Mouse (Mus musculus): Measurements from ENCODE around the gene Pagr1a. TPM values are rescaled to one million over a fixed set of nuclear protein-coding genes. Genes with fewer than 3 reads are reported as not detected.

Pagr1a gene
- polyA plus RNA-seq, 1 experiment = not detected

DNA sequence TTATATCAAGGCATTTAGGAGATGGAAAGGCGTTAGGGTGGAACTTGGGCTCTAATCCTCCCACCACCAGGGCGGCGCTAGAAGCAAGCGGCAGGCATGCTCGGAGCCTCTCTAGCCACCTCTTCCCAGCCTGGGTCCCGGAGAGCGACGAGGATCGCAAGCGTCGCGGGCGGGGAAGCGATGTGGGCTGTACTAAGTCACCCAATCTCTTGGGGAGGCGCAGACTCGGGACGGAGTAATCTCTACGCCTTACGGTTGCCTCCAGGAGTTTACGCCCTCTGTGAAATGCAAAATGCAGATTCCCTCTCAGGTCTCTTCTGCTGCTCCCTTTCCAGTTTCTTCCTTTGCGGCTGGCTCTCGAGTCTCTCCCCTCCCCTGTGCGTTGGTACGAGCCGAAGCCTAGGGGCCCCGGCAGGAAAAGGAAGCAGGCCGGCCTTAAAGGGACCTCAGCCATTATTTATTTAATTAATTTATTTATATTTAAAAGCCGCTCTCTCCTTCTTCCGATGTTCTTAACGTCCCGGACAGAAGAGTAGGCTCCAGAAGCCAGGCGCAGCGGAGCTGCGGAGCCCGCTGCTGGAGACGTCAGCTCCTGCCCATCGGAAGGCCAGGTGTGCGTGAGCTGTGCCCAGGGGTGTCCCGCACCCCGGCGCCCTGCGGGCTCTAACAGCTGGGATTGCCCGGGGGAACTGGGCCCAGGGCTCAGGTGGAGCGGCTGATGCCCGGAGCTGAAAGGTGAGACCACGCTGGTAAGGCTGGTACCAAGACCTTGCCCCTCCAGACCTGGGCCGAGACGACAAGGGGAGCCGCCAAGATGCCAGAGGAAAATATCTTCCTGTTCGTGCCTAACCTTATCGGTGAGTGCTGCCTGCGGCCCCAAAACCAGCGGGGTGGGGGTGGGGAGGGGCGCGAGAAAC is 40.9 kb downstream of the Pagr1a start, which contains the start of gene Cdiptos:
TSS of gene Cdiptos (minus strand) at position 149 of the 917 bp plus-strand sequence.
- Histone ChIP-seq H3K4me3 (ENCODE audit: insufficient read depth, low read depth, low read length) (peak within 1 kb of the TSS; percentile 89), H3K4me1 (ENCODE audit: control insufficient read depth, insufficient read depth, low read length) (peaks cover 3% of the 10 kb centered on the region), H3K27ac (ENCODE audit: insufficient read depth, low read depth, low read length) (peak within 1 kb of the TSS; percentile 99)
- under 1% methylated on average over 55 of the region's 55 CpGs for WGBS
- TF ChIP-seq CTCF (IDR thresholded peaks at IDR 0.05; ENCODE audit: insufficient read depth, low read depth, low read length) (peak; percentile 84), POLR2A (IDR thresholded peaks at IDR 0.05; ENCODE audit: insufficient read depth, low read depth, low read length) (0 out of 2 replicates have a peak, but pooled peaks have one; percentile 17)

- 0% methylated on average over 1 of the region's 1 CpGs for WGBS
- Histone ChIP-seq H3K4me1 (ENCODE audit: control insufficient read depth, insufficient read depth, low read length) (peaks cover 3% of the 10 kb centered on the region), H3K27ac (ENCODE audit: insufficient read depth, low read depth, low read length) (peak within 1 kb of the TSS; percentile 99), H3K4me3 (ENCODE audit: insufficient read depth, low read depth, low read length) (peak within 1 kb of the TSS; percentile 89)
- TF ChIP-seq POLR2A (IDR thresholded peaks at IDR 0.05; ENCODE audit: insufficient read depth, low read depth, low read length) (no peak), CTCF (IDR thresholded peaks at IDR 0.05; ENCODE audit: insufficient read depth, low read depth, low read length) (no peak)
Observed at GRCm38 (mm10) chr7:126975893-126975949, 41.4 kb downstream of the Pagr1a start, which contains the start of gene Cdipt. TSS of gene Cdipt (plus strand) at chr7:126975914.

DNA sequence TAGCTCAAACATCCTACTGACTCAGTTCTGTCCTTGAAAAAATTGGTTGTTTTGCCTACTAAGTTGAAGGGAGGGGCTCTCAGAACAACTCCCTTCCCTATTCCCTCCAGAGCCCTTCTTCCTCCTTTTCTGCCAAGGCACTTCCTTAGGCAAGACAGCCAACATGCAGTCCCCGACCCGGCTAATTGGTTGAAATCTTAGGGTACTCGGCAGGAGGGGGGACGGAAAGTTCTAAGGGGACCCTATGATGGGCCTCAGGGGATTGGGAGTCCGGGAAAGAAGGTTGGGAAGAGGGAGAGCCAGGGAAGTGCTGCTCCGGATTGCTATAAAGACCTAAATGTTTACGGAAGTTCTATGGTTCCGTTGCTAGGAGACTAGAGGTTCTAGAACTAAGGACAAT is 41.7 kb downstream of the Pagr1a start:
- Histone ChIP-seq H3K27ac (ENCODE audit: insufficient read depth, low read depth, low read length) (no peak overlapping the region), H3K4me3 (ENCODE audit: insufficient read depth, low read depth, low read length) (no peak overlapping the region), H3K4me1 (ENCODE audit: control insufficient read depth, insufficient read depth, low read length) (peaks cover 3% of the 10 kb centered on the region)
- TF ChIP-seq CTCF (IDR thresholded peaks at IDR 0.05; ENCODE audit: insufficient read depth, low read depth, low read length) (no peak), POLR2A (IDR thresholded peaks at IDR 0.05; ENCODE audit: insufficient read depth, low read depth, low read length) (no peak)
- 10% methylated on average over 8 of the region's 8 CpGs for WGBS

DNA sequence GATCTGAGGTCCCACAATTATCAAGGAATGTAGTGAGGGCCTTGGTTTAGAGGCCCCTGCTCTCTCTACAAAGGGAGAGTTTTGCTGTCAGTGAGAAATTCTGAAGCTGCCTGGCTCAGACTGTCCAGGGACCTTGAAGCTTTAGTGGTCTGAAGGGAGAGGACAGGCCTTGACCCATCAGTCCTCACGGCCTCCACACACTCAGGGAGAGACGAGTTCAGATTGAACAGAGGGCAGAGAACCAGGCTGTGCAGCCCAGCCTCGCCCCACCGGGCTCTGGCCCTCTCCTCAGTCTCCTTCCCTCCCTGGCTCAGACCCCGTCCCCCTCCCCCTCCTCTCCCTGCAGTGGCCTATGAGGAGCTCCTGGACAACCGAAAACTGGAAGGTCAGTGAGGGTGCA is 49.8 kb downstream of the Pagr1a start:
- H3K4me1 ChIP-seq (ENCODE audit: control insufficient read depth, insufficient read depth, low read length) = no peaks in the 10 kb centered on the region
- no peak overlapping the region for H3K27ac ChIP-seq (ENCODE audit: insufficient read depth, low read depth, low read length)
- 75% methylated on average over 6 of the region's 6 CpGs for WGBS
- H3K4me3 ChIP-seq (ENCODE audit: insufficient read depth, low read depth, low read length) = no peak overlapping the region
- no peak for TF ChIP-seq POLR2A (IDR thresholded peaks at IDR 0.05; ENCODE audit: insufficient read depth, low read depth, low read length)
- no peak for TF ChIP-seq CTCF (IDR thresholded peaks at IDR 0.05; ENCODE audit: insufficient read depth, low read depth, low read length)

- WGBS = 42% methylated on average over 3 of the region's 3 CpGs
- H3K4me1 ChIP-seq (ENCODE audit: control insufficient read depth, insufficient read depth, low read length) = no peaks in the 10 kb centered on the region
- TF ChIP-seq CTCF (IDR thresholded peaks at IDR 0.05; ENCODE audit: insufficient read depth, low read depth, low read length) = no peak
- TF ChIP-seq POLR2A (IDR thresholded peaks at IDR 0.05; ENCODE audit: insufficient read depth, low read depth, low read length) = no peak
- H3K4me3 ChIP-seq (ENCODE audit: insufficient read depth, low read depth, low read length) = no peak overlapping the region
- H3K27ac ChIP-seq (ENCODE audit: insufficient read depth, low read depth, low read length) = no peak overlapping the region
Observed at GRCm38 (mm10) chr7:126965568-126965967, 51.6 kb downstream of the Pagr1a start.

Other genes with a start within 250 kb of the Pagr1a start
- not detected in 2 replicates for gene Ypel3, start 240.4 kb downstream of the Pagr1a start, polyA plus RNA-seq (2012; ENCODE audit: insufficient read depth, insufficient read length, low replicate concordance, missing spikeins)
- gene Tbx6, start 235.9 kb downstream of the Pagr1a start, polyA plus RNA-seq (2012; ENCODE audit: insufficient read depth, insufficient read length, low replicate concordance, missing spikeins) = not detected in 2 replicates
- gene Ppp4c, start 224.9 kb downstream of the Pagr1a start, polyA plus RNA-seq (2012; ENCODE audit: insufficient read depth, insufficient read length, low replicate concordance, missing spikeins) = not detected in 2 replicates
- gene Fam57b, start 219.7 kb downstream of the Pagr1a start, polyA plus RNA-seq (2012; ENCODE audit: insufficient read depth, insufficient read length, low replicate concordance, missing spikeins) = not detected in 2 replicates
- gene 4930451I11Rik, start 185.7 kb downstream of the Pagr1a start, polyA plus RNA-seq (2012; ENCODE audit: insufficient read depth, insufficient read length, low replicate concordance, missing spikeins) = not detected in 2 replicates
- gene Doc2a, start 169.9 kb downstream of the Pagr1a start, polyA plus RNA-seq (2012; ENCODE audit: insufficient read depth, insufficient read length, low replicate concordance, missing spikeins) = not detected in 2 replicates
- not detected in 2 replicates for gene Hirip3, start 155.4 kb downstream of the Pagr1a start, polyA plus RNA-seq (2012; ENCODE audit: insufficient read depth, insufficient read length, low replicate concordance, missing spikeins)
- gene Ino80e, start 155.0 kb downstream of the Pagr1a start, polyA plus RNA-seq (2012; ENCODE audit: insufficient read depth, insufficient read length, low replicate concordance, missing spikeins) = not detected in 2 replicates
- not detected in 2 replicates for gene Taok2, start 132.6 kb downstream of the Pagr1a start, polyA plus RNA-seq (2012; ENCODE audit: insufficient read depth, insufficient read length, low replicate concordance, missing spikeins)
- gene Tmem219, start 94.4 kb downstream of the Pagr1a start, polyA plus RNA-seq (2012; ENCODE audit: insufficient read depth, insufficient read length, low replicate concordance, missing spikeins) = not detected in 2 replicates
- gene Kctd13, start 88.5 kb downstream of the Pagr1a start, polyA plus RNA-seq (2012; ENCODE audit: insufficient read depth, insufficient read length, low replicate concordance, missing spikeins) = not detected in 2 replicates
- gene Asphd1, start 67.8 kb downstream of the Pagr1a start, polyA plus RNA-seq (2012; ENCODE audit: insufficient read depth, insufficient read length, low replicate concordance, missing spikeins) = not detected in 2 replicates
- not detected in 2 replicates for gene Sez6l2, start 66.8 kb downstream of the Pagr1a start, polyA plus RNA-seq (2012; ENCODE audit: insufficient read depth, insufficient read length, low replicate concordance, missing spikeins)
- gene Cdipt, start 41.4 kb downstream of the Pagr1a start, polyA plus RNA-seq (2012; ENCODE audit: insufficient read depth, insufficient read length, low replicate concordance, missing spikeins) = 241 TPM in 1 of 2 replicates, not detected in the other
- not detected in 2 replicates for gene Cdiptos, start 41.3 kb downstream of the Pagr1a start, polyA plus RNA-seq (2012; ENCODE audit: insufficient read depth, insufficient read length, low replicate concordance, missing spikeins)
- gene Mvp, start 2.7 kb downstream of the Pagr1a start, polyA plus RNA-seq (2012; ENCODE audit: insufficient read depth, insufficient read length, low replicate concordance, missing spikeins) = not detected in 2 replicates
- gene Pagr1b, start 868 bp downstream of the Pagr1a start, polyA plus RNA-seq (2012; ENCODE audit: insufficient read depth, insufficient read length, low replicate concordance, missing spikeins) = not detected in 2 replicates
- gene Gm42742, start 3.7 kb upstream of the Pagr1a start, polyA plus RNA-seq (2012; ENCODE audit: insufficient read depth, insufficient read length, low replicate concordance, missing spikeins) = not detected in 2 replicates
- gene Prrt2, start 3.9 kb upstream of the Pagr1a start, polyA plus RNA-seq (2012; ENCODE audit: insufficient read depth, insufficient read length, low replicate concordance, missing spikeins) = not detected in 2 replicates
- gene Maz, start 9.7 kb upstream of the Pagr1a start, polyA plus RNA-seq (2012; ENCODE audit: insufficient read depth, insufficient read length, low replicate concordance, missing spikeins) = 437 and 572 TPM in 2 replicates
- gene Kif22, start 25.1 kb upstream of the Pagr1a start, polyA plus RNA-seq (2012; ENCODE audit: insufficient read depth, insufficient read length, low replicate concordance, missing spikeins) = not detected in 2 replicates
- gene Zg16, start 70.0 kb upstream of the Pagr1a start, polyA plus RNA-seq (2012; ENCODE audit: insufficient read depth, insufficient read length, low replicate concordance, missing spikeins) = not detected in 2 replicates
- not detected in 2 replicates for gene AI467606, start 74.0 kb upstream of the Pagr1a start, polyA plus RNA-seq (2012; ENCODE audit: insufficient read depth, insufficient read length, low replicate concordance, missing spikeins)
- not detected in 2 replicates for gene Qprt, start 104.9 kb upstream of the Pagr1a start, polyA plus RNA-seq (2012; ENCODE audit: insufficient read depth, insufficient read length, low replicate concordance, missing spikeins)
- not detected in 2 replicates for gene Spn, start 120.5 kb upstream of the Pagr1a start, polyA plus RNA-seq (2012; ENCODE audit: insufficient read depth, insufficient read length, low replicate concordance, missing spikeins)
- not detected in 2 replicates for gene Cd2bp2, start 178.7 kb upstream of the Pagr1a start, polyA plus RNA-seq (2012; ENCODE audit: insufficient read depth, insufficient read length, low replicate concordance, missing spikeins)
- gene Tbc1d10b, start 191.1 kb upstream of the Pagr1a start, polyA plus RNA-seq (2012; ENCODE audit: insufficient read depth, insufficient read length, low replicate concordance, missing spikeins) = not detected in 2 replicates
- gene Mylpf, start 191.5 kb upstream of the Pagr1a start, polyA plus RNA-seq (2012; ENCODE audit: insufficient read depth, insufficient read length, low replicate concordance, missing spikeins) = not detected in 2 replicates
- gene Zfp553, start 215.7 kb upstream of the Pagr1a start, polyA plus RNA-seq (2012; ENCODE audit: insufficient read depth, insufficient read length, low replicate concordance, missing spikeins) = not detected in 2 replicates
- 2,394 TPM in 1 of 2 replicates, not detected in the other for gene Sept1, start 215.8 kb upstream of the Pagr1a start, polyA plus RNA-seq (2012; ENCODE audit: insufficient read depth, insufficient read length, low replicate concordance, missing spikeins)
- not detected in 2 replicates for gene Zfp771, start 226.9 kb upstream of the Pagr1a start, polyA plus RNA-seq (2012; ENCODE audit: insufficient read depth, insufficient read length, low replicate concordance, missing spikeins)
- gene Dctpp1, start 243.4 kb upstream of the Pagr1a start, polyA plus RNA-seq (2012; ENCODE audit: insufficient read depth, insufficient read length, low replicate concordance, missing spikeins) = not detected in 2 replicates